Mouse (Mus musculus) liver, embryonic 16.5 days (tissue): ENCODE data around the gene Gm49325. TPM values are rescaled to one million over a fixed set of nuclear protein-coding genes. Genes with fewer than 3 reads are reported as not detected.

Experiments used
- ATAC-seq: fragments of 200-750 bp; cut with Nextera tagmentation; 2 replicates; pipeline ENCODE4 v1.8.0; 2017; ENCODE audit warnings: low read depth, mild to moderate bottlenecking, moderate number of reproducible peaks, moderate library complexity
- H3K27ac ChIP-seq: fragments of 300-500 bp; sonication (generic); 2 replicates; pipeline ENCODE4 v1.5.1; 2014; ENCODE audit warnings: mild to moderate bottlenecking, low read length
- H3K27me3 ChIP-seq: fragments of 300-500 bp; sonication (generic); 2 replicates; pipeline ENCODE4 v1.6.1; 2014; ENCODE audit warnings: low read depth, low read length, mixed read lengths; ENCODE audit not compliant: control insufficient read depth, insufficient read depth
- H3K36me3 ChIP-seq: fragments of 300-500 bp; sonication (generic); 2 replicates; pipeline ENCODE4 v1.6.1; 2014; ENCODE audit warnings: mild to moderate bottlenecking; ENCODE audit not compliant: control insufficient read depth, insufficient read depth
- H3K4me1 ChIP-seq: fragments of 300-500 bp; sonication (generic); 2 replicates; pipeline ENCODE4 v1.6.1; 2014; ENCODE audit warnings: low read depth, low read length, mixed read lengths; ENCODE audit not compliant: control insufficient read depth
- H3K4me2 ChIP-seq: fragments of 300-500 bp; sonication (generic); 2 replicates; pipeline ENCODE4 v1.6.1; 2014; ENCODE audit warnings: low read depth, low read length, mixed read lengths
- H3K4me3 ChIP-seq: fragments of 300-500 bp; sonication (generic); 2 replicates; pipeline ENCODE4 v1.5.1; 2014; ENCODE audit warnings: low read depth, mild to moderate bottlenecking, low read length
- H3K9ac ChIP-seq: fragments of 300-500 bp; sonication (generic); 2 replicates; pipeline ENCODE4 v1.6.1; 2014; ENCODE audit warnings: low read depth, low read length
- H3K9me3 ChIP-seq: fragments of 300-500 bp; sonication (generic); replicated peaks from 2 replicates; pipeline ENCODE4 v1.6.1; 2016; ENCODE audit warnings: low read length; ENCODE audit not compliant: control insufficient read depth
- WGBS: fragments of 180-500 bp; shearing (Covaris S2); extraction: QIAGEN DNeasy Blood & Tissue Kit; methylation state at CpG from one replicate; pipeline ENCODE4 v1.1.7; 2014; ENCODE audit not compliant: insufficient replicate concordance; 5-methylcytosine and 5-hydroxymethylcytosine counted together
- polyA plus RNA-seq: library from polyadenylated mRNA; unstranded; fragments of >200 nt; fragmentation: Nextera tagmentation; extraction: Ambion mirVana; gene quantifications from 2 replicates; pipeline ENCODE4 v1.2.1, GENCODE M21; 2015

Gene Gm49325
- 0.61 TPM in 1 of 2 replicates, not detected in the other for polyA plus RNA-seq

- no peaks in the 10 kb centered on the region for H3K27me3 ChIP-seq
- under 1% methylated on average over 102 of the region's 119 CpGs for WGBS
- H3K4me2 ChIP-seq = peak within 1 kb of the TSS; percentile 98
- H3K4me3 ChIP-seq = peak within 1 kb of the TSS; percentile 81
- ATAC-seq = peak; percentile 86
- H3K9ac ChIP-seq = peak within 1 kb of the TSS; percentile 84
- peaks cover 34% of the 10 kb centered on the region for H3K4me1 ChIP-seq
- no peaks in the 10 kb centered on the region for H3K9me3 ChIP-seq
- peak within 1 kb of the TSS; percentile 96 for H3K27ac ChIP-seq
- H3K36me3 ChIP-seq = peaks cover 10% of the 10 kb centered on the region
Measured at GRCm38 (mm10) chr10:77605908-77606826, at the start of gene Gm49325, which contains the start of gene Sumo3. Gm49325 (plus strand) TSS chr10:77606197. Sumo3 (plus strand) TSS chr10:77606097.

- no peak overlapping the region for H3K9ac ChIP-seq
- no peak overlapping the region for H3K4me3 ChIP-seq
- ATAC-seq = no peak
- H3K27me3 ChIP-seq = no peaks in the 10 kb centered on the region
- no peak overlapping the region for H3K4me2 ChIP-seq
- H3K27ac ChIP-seq = no peak overlapping the region
- H3K4me1 ChIP-seq = peaks cover 7% of the 10 kb centered on the region
- 73% methylated on average over 7 of the region's 7 CpGs for WGBS
- H3K9me3 ChIP-seq = no peaks in the 10 kb centered on the region
- H3K36me3 ChIP-seq = no peaks in the 10 kb centered on the region
Measured at GRCm38 (mm10) chr10:77556631-77557030, 49.4 kb upstream of the Gm49325 start.

GRCm38 (mm10) chr10:77557641-77558040 is 48.4 kb upstream of the Gm49325 start:
- no peak for ATAC-seq
- no peaks in the 10 kb centered on the region for H3K9me3 ChIP-seq
- H3K4me2 ChIP-seq = no peak overlapping the region
- H3K4me1 ChIP-seq = peaks cover 7% of the 10 kb centered on the region
- 75% methylated on average over 4 of the region's 4 CpGs for WGBS
- no peak overlapping the region for H3K9ac ChIP-seq
- no peak overlapping the region for H3K27ac ChIP-seq
- H3K4me3 ChIP-seq = no peak overlapping the region
- no peaks in the 10 kb centered on the region for H3K27me3 ChIP-seq
- no peaks in the 10 kb centered on the region for H3K36me3 ChIP-seq

GRCm38 (mm10) chr10:77560090-77560489 is 45.9 kb upstream of the Gm49325 start:
- 69% methylated on average over 11 of the region's 11 CpGs for WGBS
- no peak overlapping the region for H3K4me3 ChIP-seq

GRCm38 (mm10) chr10:77560830-77561229 is 45.2 kb upstream of the Gm49325 start:
- Histone ChIP-seq H3K36me3 (no peaks in the 10 kb centered on the region), H3K4me2 (no peak overlapping the region), H3K4me3 (no peak overlapping the region), H3K9me3 (no peaks in the 10 kb centered on the region), H3K4me1 (peaks cover 7% of the 10 kb centered on the region), H3K27me3 (no peaks in the 10 kb centered on the region), H3K9ac (no peak overlapping the region), H3K27ac (no peak overlapping the region)
- ATAC-seq = no peak
- 71% methylated on average over 9 of the region's 9 CpGs for WGBS

More at GRCm38 (mm10) chr10:77560090-77560489, 45.9 kb upstream of the Gm49325 start:
- H3K36me3 ChIP-seq = no peaks in the 10 kb centered on the region
- H3K4me1 ChIP-seq = peaks cover 7% of the 10 kb centered on the region
- ATAC-seq = no peak
- no peak overlapping the region for H3K4me2 ChIP-seq
- no peak overlapping the region for H3K9ac ChIP-seq
- no peaks in the 10 kb centered on the region for H3K27me3 ChIP-seq
- H3K27ac ChIP-seq = no peak overlapping the region
- H3K9me3 ChIP-seq = no peaks in the 10 kb centered on the region

- Histone ChIP-seq H3K9me3 (no peaks in the 10 kb centered on the region), H3K36me3 (no peaks in the 10 kb centered on the region), H3K9ac (no peak overlapping the region), H3K27me3 (no peaks in the 10 kb centered on the region), H3K27ac (no peak overlapping the region), H3K4me3 (no peak overlapping the region), H3K4me1 (peaks cover 7% of the 10 kb centered on the region), H3K4me2 (no peak overlapping the region)
- 44% methylated on average over 2 of the region's 2 CpGs for WGBS
- 0 out of 2 replicates have a peak, but pooled peaks have one; percentile 31 for ATAC-seq
Measured at GRCm38 (mm10) chr10:77561508-77561907, 44.5 kb upstream of the Gm49325 start.

GRCm38 (mm10) chr10:77565005-77565404 is 41.0 kb upstream of the Gm49325 start:
- no peak overlapping the region for H3K4me3 ChIP-seq
- ATAC-seq = no peak
- H3K36me3 ChIP-seq = no peaks in the 10 kb centered on the region
- H3K9ac ChIP-seq = no peak overlapping the region
- H3K4me2 ChIP-seq = no peak overlapping the region
- H3K27me3 ChIP-seq = no peaks in the 10 kb centered on the region
- peaks cover 7% of the 10 kb centered on the region for H3K4me1 ChIP-seq
- H3K27ac ChIP-seq = no peak overlapping the region
- WGBS = 43% methylated on average over 8 of the region's 8 CpGs
- H3K9me3 ChIP-seq = no peaks in the 10 kb centered on the region

- Histone ChIP-seq H3K9ac (no peak overlapping the region), H3K27ac (no peak overlapping the region), H3K27me3 (no peaks in the 10 kb centered on the region), H3K4me2 (no peak overlapping the region), H3K4me1 (no peaks in the 10 kb centered on the region; the same call in none of the 2 replicates), H3K9me3 (no peaks in the 10 kb centered on the region), H3K4me3 (no peak overlapping the region), H3K36me3 (no peaks in the 10 kb centered on the region)
- 19% methylated on average over 8 of the region's 8 CpGs for WGBS
- ATAC-seq = no peak
Measured at GRCm38 (mm10) chr10:77566651-77567050, 39.3 kb upstream of the Gm49325 start.

GRCm38 (mm10) chr10:77569481-77569880 is 36.5 kb upstream of the Gm49325 start:
- no peak overlapping the region for H3K9ac ChIP-seq
- ATAC-seq = no peak
- 44% methylated on average over 7 of the region's 7 CpGs for WGBS
- H3K9me3 ChIP-seq = no peaks in the 10 kb centered on the region
- no peak overlapping the region for H3K4me2 ChIP-seq
- no peaks in the 10 kb centered on the region for H3K27me3 ChIP-seq
- peaks cover 6% of the 10 kb centered on the region for H3K4me1 ChIP-seq
- no peaks in the 10 kb centered on the region for H3K36me3 ChIP-seq
- no peak overlapping the region for H3K27ac ChIP-seq
- H3K4me3 ChIP-seq = no peak overlapping the region
